Mouse (Mus musculus) neural tube, embryonic 14.5 days (tissue): ENCODE measurements at regions not wholly inside any gene's neighbourhood (a gene's known extent, or its start where the extent isn't known, plus 50 kb on each side); places are given as distances from the start of the nearest gene placed in this dataset.

Source experiments
- ATAC-seq: fragments of 200-750 bp; cut with Nextera tagmentation; 2 replicates; pipeline ENCODE4 v1.8.0; 2017; ENCODE audit warnings: low read depth, mild to moderate bottlenecking, moderate TSS enrichment, moderate library complexity
- H3K27ac ChIP-seq: fragments of 300-500 bp; sonication (generic); 2 replicates; pipeline ENCODE4 v1.5.1; 2014; ENCODE audit warnings: low read depth, mild to moderate bottlenecking, control low read depth, low read length, moderate library complexity, mixed read lengths
- H3K27me3 ChIP-seq: fragments of 300-500 bp; sonication (generic); 2 replicates; pipeline ENCODE4 v1.6.1; 2014; ENCODE audit warnings: low read length; ENCODE audit not compliant: control insufficient read depth, insufficient read depth
- H3K36me3 ChIP-seq: fragments of 300-500 bp; sonication (generic); 2 replicates; pipeline ENCODE4 v1.6.1; 2014; ENCODE audit warnings: low read length, mixed read lengths; ENCODE audit not compliant: control insufficient read depth, insufficient read depth
- H3K4me1 ChIP-seq: fragments of 300-500 bp; sonication (generic); 2 replicates; pipeline ENCODE4 v1.6.1; 2014; ENCODE audit warnings: low read length; ENCODE audit not compliant: control insufficient read depth, insufficient read depth
- H3K4me2 ChIP-seq: fragments of 300-500 bp; sonication (generic); 2 replicates; pipeline ENCODE4 v1.6.1; 2014; ENCODE audit warnings: mild to moderate bottlenecking, low read depth, low read length, control low read depth
- H3K4me3 ChIP-seq: fragments of 300-500 bp; sonication (generic); 2 replicates; pipeline ENCODE4 v1.5.1; 2014; ENCODE audit warnings: low read depth, low read length, control low read depth, mixed read lengths
- H3K9ac ChIP-seq: fragments of 300-500 bp; sonication (generic); replicated peaks from 2 replicates; pipeline ENCODE4 v1.6.1; 2014; ENCODE audit warnings: low read depth, mild to moderate bottlenecking, control low read depth, low read length, mixed read lengths
- H3K9me3 ChIP-seq: fragments of 300-500 bp; sonication (generic); 2 replicates; pipeline ENCODE4 v1.6.1; 2016; ENCODE audit warnings: low read length; ENCODE audit not compliant: control insufficient read depth
- WGBS: fragments of 180-500 bp; shearing (Covaris S2); extraction: QIAGEN DNeasy Blood & Tissue Kit; methylation state at CpG from one replicate; pipeline ENCODE4 v1.1.7; 2014; 5-methylcytosine and 5-hydroxymethylcytosine counted together

DNA sequence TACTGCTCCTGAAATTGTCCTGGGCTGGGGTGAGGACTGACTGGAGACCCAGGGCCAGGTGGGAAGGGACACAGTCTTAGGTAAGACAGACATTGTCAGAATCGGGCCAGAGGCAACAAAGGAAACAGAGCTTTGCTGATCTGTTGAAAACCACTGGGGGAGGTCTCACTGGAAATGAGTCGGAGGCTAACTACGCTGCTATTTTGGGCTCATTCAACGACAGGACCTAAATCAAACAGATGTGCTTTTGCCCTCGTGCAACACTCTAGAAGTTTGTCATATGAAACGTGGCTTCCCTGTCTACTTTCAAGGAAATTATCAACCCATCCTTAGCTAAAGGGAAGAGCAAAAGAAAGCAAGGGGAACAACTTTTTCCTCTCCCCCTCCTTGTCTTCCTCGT lies 265.3 kb downstream of the Plpp3 start:
- ATAC-seq = no peak
- no peak overlapping the region for H3K9ac ChIP-seq
- no peak overlapping the region for H3K4me3 ChIP-seq

DNA sequence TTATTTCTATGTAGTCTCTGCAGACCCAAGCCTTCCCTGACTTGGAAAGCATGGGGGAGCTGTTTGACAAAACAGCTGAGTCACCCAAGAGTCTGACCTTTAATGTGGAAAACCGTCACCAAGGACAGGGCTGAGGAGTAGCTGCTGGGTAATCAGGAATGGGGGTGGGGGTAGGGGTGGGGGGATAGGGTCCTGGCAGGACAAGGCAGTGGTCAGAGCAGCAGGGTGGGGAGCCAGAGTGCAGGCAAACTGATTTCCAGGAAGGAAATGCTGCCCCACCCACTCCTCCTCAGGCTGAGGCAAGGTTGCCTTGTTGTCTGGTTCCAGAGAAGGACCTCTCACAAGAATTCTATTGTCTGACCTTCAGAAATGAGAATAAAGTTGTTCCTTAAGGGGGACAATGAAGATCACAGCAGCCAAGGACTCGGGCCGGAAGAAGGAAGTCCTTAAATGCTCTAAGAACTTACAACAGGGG lies 266.6 kb downstream of the Plpp3 start:
- no peaks in the 10 kb centered on the region for H3K27me3 ChIP-seq
- H3K36me3 ChIP-seq = no peaks in the 10 kb centered on the region
- no peak overlapping the region for H3K4me3 ChIP-seq
- ATAC-seq = no peak
- H3K27ac ChIP-seq = no peak overlapping the region
- no peaks in the 10 kb centered on the region for H3K4me1 ChIP-seq
- no peak overlapping the region for H3K9ac ChIP-seq
- no peaks in the 10 kb centered on the region for H3K9me3 ChIP-seq
- 82% methylated on average over 3 of the region's 3 CpGs for WGBS
- H3K4me2 ChIP-seq = no peak overlapping the region

More for the DNA sequence above, 265.3 kb downstream of the Plpp3 start:
- Histone ChIP-seq H3K27me3 (no peaks in the 10 kb centered on the region), H3K9me3 (no peaks in the 10 kb centered on the region), H3K4me2 (no peak overlapping the region), H3K36me3 (no peaks in the 10 kb centered on the region), H3K27ac (no peak overlapping the region), H3K4me1 (no peaks in the 10 kb centered on the region)
- 48% methylated on average over 7 of the region's 7 CpGs for WGBS

DNA sequence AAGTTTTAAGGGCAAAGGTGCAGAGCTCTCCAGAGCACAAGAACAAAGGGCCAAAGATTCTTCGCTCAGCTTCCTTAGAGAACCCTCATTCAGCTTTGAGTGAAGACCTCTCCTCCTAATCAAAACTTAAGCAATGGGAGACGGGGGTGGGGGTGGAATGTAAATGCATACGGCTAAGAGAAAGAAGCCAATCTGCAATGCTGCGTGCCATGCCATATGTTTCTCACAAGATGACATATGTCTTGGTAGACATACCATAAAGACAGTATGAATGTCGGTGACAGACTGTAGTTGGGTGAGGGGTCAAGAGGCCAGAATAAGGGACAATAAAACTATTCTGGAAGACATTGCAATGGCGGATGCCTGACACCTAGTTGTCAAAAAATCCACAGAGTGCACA lies 267.9 kb downstream of the Plpp3 start:
- no peak for ATAC-seq
- H3K4me2 ChIP-seq = no peak overlapping the region
- no peak overlapping the region for H3K9ac ChIP-seq
- no peaks in the 10 kb centered on the region for H3K27me3 ChIP-seq
- no peak overlapping the region for H3K27ac ChIP-seq
- no peak overlapping the region for H3K4me3 ChIP-seq
- no peaks in the 10 kb centered on the region for H3K9me3 ChIP-seq
- WGBS = 67% methylated on average over 6 of the region's 6 CpGs
- H3K4me1 ChIP-seq = no peaks in the 10 kb centered on the region
- H3K36me3 ChIP-seq = no peaks in the 10 kb centered on the region

DNA sequence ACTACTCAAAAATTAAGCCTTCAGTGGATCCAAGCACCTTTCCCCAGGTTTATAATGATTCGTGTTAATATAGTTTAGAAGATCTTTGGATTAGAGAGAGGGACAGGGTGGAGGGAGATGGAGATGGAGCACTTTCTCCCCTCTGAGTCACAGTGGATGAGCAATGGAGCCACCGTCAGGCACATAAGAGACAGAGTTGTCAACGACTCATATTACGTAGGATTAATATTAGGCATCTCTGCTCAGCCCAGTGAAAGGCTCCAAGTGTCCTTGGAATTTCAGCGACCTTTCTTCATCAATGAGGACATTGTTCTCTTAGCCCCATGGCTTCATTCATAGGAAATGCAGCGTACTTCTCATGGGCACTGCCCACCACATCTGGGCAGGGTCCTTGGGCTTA lies 270.4 kb downstream of the Plpp3 start:
- no peak overlapping the region for H3K9ac ChIP-seq
- H3K27me3 ChIP-seq = no peaks in the 10 kb centered on the region
- no peak overlapping the region for H3K27ac ChIP-seq
- no peaks in the 10 kb centered on the region for H3K9me3 ChIP-seq
- no peak overlapping the region for H3K4me2 ChIP-seq
- H3K36me3 ChIP-seq = no peaks in the 10 kb centered on the region
- ATAC-seq = no peak
- no peaks in the 10 kb centered on the region for H3K4me1 ChIP-seq
- no peak overlapping the region for H3K4me3 ChIP-seq
- WGBS = 78% methylated on average over 6 of the region's 6 CpGs

DNA sequence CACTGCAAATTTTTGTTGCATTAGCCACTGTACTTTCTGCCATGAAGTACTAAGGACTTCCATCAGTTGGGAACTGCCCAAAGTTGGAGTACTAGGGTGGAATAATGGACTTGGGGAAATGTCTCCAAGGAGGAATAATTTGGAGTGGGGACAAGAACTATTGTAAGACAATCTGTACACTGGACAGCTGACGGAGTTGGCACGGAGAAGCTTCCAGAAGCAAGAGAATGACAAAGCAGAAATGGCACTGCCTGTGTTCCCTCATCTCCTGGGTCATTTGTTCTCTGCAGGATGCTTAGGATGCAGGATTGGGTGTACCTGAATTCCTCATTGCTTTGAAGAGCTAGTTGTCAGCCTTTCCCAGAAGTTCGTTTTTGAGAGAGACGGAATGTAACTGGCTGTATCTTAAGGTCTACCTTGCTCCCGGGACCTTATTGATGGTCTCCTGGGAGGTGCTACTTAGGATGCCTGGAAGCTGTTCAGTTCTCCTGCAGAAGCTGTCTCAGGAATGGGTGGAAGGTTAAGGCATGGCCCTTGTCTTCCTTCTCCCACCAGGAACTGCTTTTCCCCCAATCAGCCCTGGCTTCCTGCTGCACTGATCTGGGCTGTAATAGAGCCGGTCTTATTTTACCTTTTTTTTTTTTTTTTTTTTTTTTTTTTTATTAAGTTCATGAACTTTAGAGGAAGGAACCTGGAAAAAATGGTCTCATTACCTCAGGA lies 272.4 kb downstream of the Plpp3 start:
- Histone ChIP-seq H3K27me3 (no peaks in the 10 kb centered on the region), H3K4me3 (no peak overlapping the region), H3K9ac (no peak overlapping the region), H3K4me2 (no peak overlapping the region), H3K27ac (no peak overlapping the region), H3K36me3 (no peaks in the 10 kb centered on the region), H3K9me3 (no peaks in the 10 kb centered on the region), H3K4me1 (no peaks in the 10 kb centered on the region)
- WGBS = 91% methylated on average over 6 of the region's 6 CpGs
- no peak for ATAC-seq

DNA sequence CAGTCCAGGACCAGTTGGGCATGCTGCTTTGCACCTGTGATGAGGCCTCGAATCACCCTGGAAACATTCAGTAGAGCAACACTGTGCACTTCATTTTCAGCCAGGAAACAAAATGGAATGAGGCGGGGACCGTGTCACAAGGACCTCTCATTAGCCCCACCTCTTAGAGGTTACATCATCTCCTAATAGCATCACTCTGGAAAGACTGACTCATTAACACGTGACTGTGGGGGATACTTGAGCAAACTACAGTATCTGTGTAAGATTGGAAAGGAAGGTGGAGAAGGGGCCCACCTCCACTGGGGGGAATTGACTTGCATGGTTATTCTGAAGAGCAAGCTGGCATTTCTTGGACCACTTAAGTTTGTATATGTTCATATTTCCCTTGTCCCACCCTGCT lies 275.3 kb downstream of the Plpp3 start:
- Histone ChIP-seq H3K27me3 (no peaks in the 10 kb centered on the region), H3K4me3 (no peak overlapping the region), H3K9ac (no peak overlapping the region), H3K27ac (no peak overlapping the region), H3K36me3 (no peaks in the 10 kb centered on the region), H3K4me2 (no peak overlapping the region), H3K9me3 (no peaks in the 10 kb centered on the region), H3K4me1 (no peaks in the 10 kb centered on the region)
- WGBS = 86% methylated on average over 4 of the region's 4 CpGs
- ATAC-seq = no peak

DNA sequence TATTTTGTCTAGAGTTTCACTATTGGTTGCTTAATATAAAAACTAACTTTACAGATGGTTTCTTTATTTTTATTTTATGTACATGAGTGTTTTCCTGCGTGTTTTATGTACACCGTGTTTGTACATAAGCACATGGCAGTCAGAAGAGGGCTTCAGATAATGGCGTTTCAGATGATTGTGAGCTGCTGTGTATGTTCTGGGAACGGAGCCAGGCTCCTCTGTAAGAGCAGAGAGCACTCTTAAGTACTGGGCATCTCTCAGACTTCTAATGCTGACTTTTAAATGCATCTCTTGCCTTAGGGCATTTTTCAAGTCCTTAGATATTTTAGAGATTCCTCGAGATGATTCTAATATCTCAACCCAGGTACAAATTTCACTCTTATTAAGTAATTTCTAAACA lies 280.0 kb downstream of the Plpp3 start:
- Histone ChIP-seq H3K36me3 (no peaks in the 10 kb centered on the region), H3K4me1 (no peaks in the 10 kb centered on the region), H3K4me2 (no peak overlapping the region), H3K4me3 (no peak overlapping the region), H3K9ac (no peak overlapping the region), H3K9me3 (no peaks in the 10 kb centered on the region), H3K27me3 (no peaks in the 10 kb centered on the region), H3K27ac (no peak overlapping the region)
- no peak for ATAC-seq
- 65% methylated on average over 5 of the region's 5 CpGs for WGBS

DNA sequence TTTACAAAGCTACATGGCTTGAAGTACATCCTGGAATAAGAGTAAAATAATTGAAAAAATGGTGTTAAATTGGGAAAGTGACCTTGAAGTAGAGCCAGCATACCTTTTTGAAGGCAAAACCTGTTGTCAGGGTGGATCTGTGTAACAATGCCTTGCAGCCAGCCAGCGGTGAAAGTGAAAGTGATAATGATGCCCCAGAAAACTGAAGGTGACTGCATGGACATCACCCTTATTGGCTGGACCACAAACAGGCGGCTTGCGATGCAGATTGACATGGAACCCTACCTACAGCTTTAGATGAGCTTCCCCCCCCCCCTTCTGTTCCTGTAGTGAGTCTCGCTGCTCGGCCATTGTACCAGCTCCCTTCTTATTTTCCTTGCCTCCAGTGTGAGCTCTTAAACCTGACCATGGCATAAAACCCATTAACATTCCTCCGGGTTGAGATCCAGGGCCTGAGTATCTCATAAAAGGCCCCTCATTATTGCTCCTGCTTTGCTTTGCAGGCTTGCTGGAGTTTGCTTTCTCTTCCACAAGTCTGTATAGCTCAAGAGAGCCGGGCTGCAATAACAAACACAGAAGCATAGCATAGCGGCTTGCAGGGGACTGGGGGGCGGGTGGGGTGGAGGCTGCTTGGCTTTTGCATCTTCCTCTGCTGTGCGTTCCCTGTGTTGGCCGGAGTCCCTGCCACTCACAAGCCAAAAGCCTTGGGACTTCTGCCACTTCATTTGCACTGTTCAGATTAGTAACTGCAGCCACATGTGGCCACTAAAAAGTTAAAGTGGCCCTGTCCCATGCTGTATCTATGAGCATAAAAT lies 292.1 kb downstream of the Plpp3 start:
- no peaks in the 10 kb centered on the region for H3K9me3 ChIP-seq
- H3K4me3 ChIP-seq = no peak overlapping the region
- no peak overlapping the region for H3K9ac ChIP-seq
- no peak overlapping the region for H3K4me2 ChIP-seq
- H3K27me3 ChIP-seq = no peaks in the 10 kb centered on the region
- H3K27ac ChIP-seq = no peak overlapping the region
- H3K36me3 ChIP-seq = no peaks in the 10 kb centered on the region
- 41% methylated on average over 11 of the region's 11 CpGs for WGBS
- H3K4me1 ChIP-seq = no peaks in the 10 kb centered on the region
- ATAC-seq = no peak

DNA sequence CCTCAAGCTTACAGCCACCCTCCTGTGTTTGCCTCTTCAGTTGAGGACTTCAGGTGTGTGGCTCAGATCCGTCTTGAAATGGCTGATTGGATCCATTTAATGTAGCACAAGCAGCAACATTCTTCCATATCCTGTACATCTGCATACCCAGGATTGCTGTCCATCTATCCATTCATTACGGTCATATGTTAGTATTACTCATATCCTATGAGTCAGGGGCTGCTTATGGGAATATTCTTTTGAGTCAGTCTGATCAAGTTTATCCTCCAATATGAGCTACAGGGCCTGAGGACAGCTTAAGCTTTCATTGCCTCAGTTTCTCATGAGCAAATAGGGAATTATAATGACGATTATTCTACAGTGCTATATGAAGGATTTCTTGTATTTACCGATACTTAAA lies 293.7 kb downstream of the Plpp3 start:
- Histone ChIP-seq H3K27me3 (no peaks in the 10 kb centered on the region), H3K27ac (no peak overlapping the region), H3K4me3 (no peak overlapping the region), H3K4me2 (no peak overlapping the region), H3K36me3 (no peaks in the 10 kb centered on the region), H3K9me3 (no peaks in the 10 kb centered on the region), H3K9ac (no peak overlapping the region), H3K4me1 (no peaks in the 10 kb centered on the region)
- no peak for ATAC-seq
- 95% methylated on average over 4 of the region's 4 CpGs for WGBS
